Mouse (Mus musculus) G1E-ER4 (cell line): ENCODE measurements around the gene Olfr1382. TPM values are rescaled to one million over a fixed set of nuclear protein-coding genes. Genes with fewer than 3 reads are reported as not detected.
"Not testable (repeated sequence)": the region's sequence is repeated elsewhere in the genome, so short reads cannot be mapped to it uniquely, and the experiment has no call there.

Experiments
- GATA1 ChIP-seq: IDR thresholded peaks from one replicate; pipeline ENCODE4 v1.8.0; 2012; ENCODE audit warnings: low read length, inconsistent platforms
- polyA plus RNA-seq: library from polyadenylated mRNA; stranded (reverse); fragments of >175 nt; gene quantifications from 2 replicates; pipeline ENCODE4 v1.2.3, GENCODE M21; 2012

Olfr1382 gene
- not detected in 2 replicates for polyA plus RNA-seq

GRCm38 (mm10) chr11:49527947-49528346 is at the start of gene Olfr1382:
Olfr1382 (plus strand) TSS chr11:49528247.
- TF ChIP-seq GATA1: no peak

GRCm38 (mm10) chr11:49485973-49486372 is 42.1 kb upstream of the Olfr1382 start:
- TF ChIP-seq GATA1: no peak

- not testable (repeated sequence) for TF ChIP-seq GATA1
Measured at GRCm38 (mm10) chr11:49488770-49489169, 39.3 kb upstream of the Olfr1382 start, which contains the start of gene Olfr1385. Olfr1385 (plus strand) TSS chr11:49489070.

- TF ChIP-seq GATA1: no peak
Measured at GRCm38 (mm10) chr11:49518086-49518485, 10.0 kb upstream of the Olfr1382 start.

GRCm38 (mm10) chr11:49519348-49519747 is 8.7 kb upstream of the Olfr1382 start, which contains the start of gene Olfr1383:
Olfr1383 (plus strand) TSS chr11:49519648.
- no peak for TF ChIP-seq GATA1

- no peak for TF ChIP-seq GATA1
Measured at GRCm38 (mm10) chr11:49532761-49533160, 4.7 kb downstream of the Olfr1382 start.

- TF ChIP-seq GATA1: not testable (repeated sequence)
Measured at GRCm38 (mm10) chr11:49543149-49543548, 15.1 kb downstream of the Olfr1382 start, which contains the start of gene Olfr1381. Olfr1381 (plus strand) TSS chr11:49543449.

GRCm38 (mm10) chr11:49556578-49556977 is 28.5 kb downstream of the Olfr1382 start, which contains the start of gene Olfr1380:
Olfr1380 (plus strand) TSS chr11:49556878.
- not testable (repeated sequence) for TF ChIP-seq GATA1

Other genes with a start within 250 kb of the Olfr1382 start
- not detected in 2 replicates for gene Olfr1393, start 249.9 kb upstream of the Olfr1382 start, polyA plus RNA-seq
- gene Olfr1392, start 243.0 kb upstream of the Olfr1382 start, polyA plus RNA-seq: not detected in 2 replicates
- not detected in 2 replicates for gene Olfr10, start 223.5 kb upstream of the Olfr1382 start, polyA plus RNA-seq
- not detected in 2 replicates for gene Olfr1391, start 205.5 kb upstream of the Olfr1382 start, polyA plus RNA-seq
- not detected in 2 replicates for gene Olfr1390, start 193.1 kb upstream of the Olfr1382 start, polyA plus RNA-seq
- not detected in 2 replicates for gene Olfr1389, start 105.2 kb upstream of the Olfr1382 start, polyA plus RNA-seq
- gene Olfr1388, start 91.6 kb upstream of the Olfr1382 start, polyA plus RNA-seq: 0.03 TPM in 1 of 2 replicates, not detected in the other
- not detected in 2 replicates for gene Olfr1387, start 72.9 kb upstream of the Olfr1382 start, polyA plus RNA-seq
- gene Olfr1386, start 63.2 kb upstream of the Olfr1382 start, polyA plus RNA-seq: not detected in 2 replicates
- gene Olfr1385, start 39.2 kb upstream of the Olfr1382 start, polyA plus RNA-seq: not detected in 2 replicates
- gene Olfr1384, start 21.5 kb upstream of the Olfr1382 start, polyA plus RNA-seq: not detected in 2 replicates
- not detected in 2 replicates for gene Olfr1383, start 8.6 kb upstream of the Olfr1382 start, polyA plus RNA-seq
- gene Olfr1381, start 15.2 kb downstream of the Olfr1382 start, polyA plus RNA-seq: not detected in 2 replicates
- gene Olfr1380, start 28.6 kb downstream of the Olfr1382 start, polyA plus RNA-seq: not detected in 2 replicates
- gene Flt4, start 81.0 kb downstream of the Olfr1382 start, polyA plus RNA-seq: 0.03 TPM in 1 of 2 replicates, not detected in the other
- not detected in 2 replicates for gene Scgb3a1, start 135.4 kb downstream of the Olfr1382 start, polyA plus RNA-seq
- 41.5 and 58.5 TPM in 2 replicates for gene Cnot6, start 184.5 kb downstream of the Olfr1382 start, polyA plus RNA-seq